Mouse (Mus musculus) ES-E14 (cell line): ENCODE data around the gene Cd9.

Experiments
- CHD2 ChIP-seq: IDR thresholded peaks from 2 replicates; pipeline ENCODE4 v1.6.1; 2014; ENCODE audit warnings: mild to moderate bottlenecking, low read depth, low read length, inconsistent platforms
- HCFC1 ChIP-seq: IDR thresholded peaks from 2 replicates; pipeline ENCODE4 v1.6.1; 2012; ENCODE audit warnings: low read length, inconsistent platforms, borderline replicate concordance; ENCODE audit not compliant: insufficient read depth
- MAFK ChIP-seq: IDR thresholded peaks from 2 replicates; pipeline ENCODE4 v1.6.1; 2014; ENCODE audit warnings: mild to moderate bottlenecking, low read depth, low read length, inconsistent platforms; ENCODE audit not compliant: insufficient read depth
- ZC3H11A ChIP-seq: IDR thresholded peaks from 2 replicates; pipeline ENCODE4 v1.6.1; 2012; ENCODE audit warnings: low read depth, mild to moderate bottlenecking, inconsistent platforms, low read length, borderline replicate concordance
- ZNF384 ChIP-seq: IDR thresholded peaks from 2 replicates; pipeline ENCODE4 v1.6.1; 2012; ENCODE audit warnings: low read depth, low read length, inconsistent platforms

DNA sequence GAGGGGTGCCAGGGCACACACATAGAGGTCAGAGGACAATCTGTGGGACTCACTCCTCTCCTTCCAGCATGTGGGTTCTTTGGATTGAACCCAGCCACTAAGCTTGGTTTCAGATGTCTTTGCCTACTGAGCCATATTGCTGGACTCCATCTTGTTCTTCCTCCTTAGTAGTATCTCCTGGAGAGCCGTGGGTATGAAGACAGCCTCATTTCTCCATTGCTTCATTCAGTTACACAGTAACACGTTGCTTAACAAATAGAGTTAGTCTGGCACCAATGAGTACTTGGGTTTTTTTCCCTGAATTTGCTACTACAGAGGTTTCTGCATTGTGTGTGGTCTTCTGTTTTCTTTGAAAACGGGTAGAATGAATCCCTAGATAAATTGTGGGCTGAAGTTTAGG, 31.5 kb upstream of the Cd9 start:
- TF ChIP-seq MAFK (no peak), HCFC1 (no peak), ZC3H11A (no peak), CHD2 (no peak), ZNF384 (no peak)
